Mouse (Mus musculus): ENCODE results near the gene Hist2h4. TPM values are rescaled to one million over a fixed set of nuclear protein-coding genes. Genes with fewer than 3 reads are reported as not detected.

Hist2h4 gene
- 10 to 100 TPM; 49.6 to 70.8 TPM for total RNA-seq (2023)

DNA sequence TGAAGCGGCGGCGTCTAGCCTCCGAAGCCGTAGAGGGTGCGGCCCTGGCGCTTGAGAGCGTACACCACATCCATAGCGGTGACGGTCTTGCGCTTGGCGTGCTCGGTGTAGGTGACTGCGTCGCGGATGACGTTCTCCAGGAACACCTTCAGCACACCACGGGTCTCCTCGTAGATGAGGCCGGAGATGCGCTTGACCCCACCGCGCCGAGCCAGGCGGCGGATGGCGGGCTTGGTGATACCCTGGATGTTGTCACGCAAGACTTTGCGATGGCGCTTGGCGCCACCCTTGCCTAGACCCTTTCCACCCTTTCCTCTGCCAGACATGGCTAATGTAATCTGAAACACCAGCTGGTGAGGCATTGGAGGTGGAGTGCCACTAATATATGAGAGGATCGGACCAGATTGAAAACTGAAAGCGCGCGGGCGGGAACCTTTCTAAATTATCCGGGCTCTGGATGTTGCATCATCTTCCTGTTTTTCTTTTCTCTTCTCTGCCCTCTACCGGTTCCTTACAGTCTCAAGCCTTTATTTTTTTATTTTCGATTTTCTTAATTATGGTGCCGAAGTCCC lies at the start of gene Hist2h4:
Gene Hist2h4, minus strand, starts transcription at position 333 of the 572 bp plus-strand sequence.

GRCm38 (mm10) chr3:96293787-96294186 lies 30.7 kb upstream of the Hist2h4 start, which contains the start of gene Fcgr1:
Fcgr1 (minus strand) TSS chr3:96293969.

GRCm38 (mm10) chr3:96269511-96270474 lies 6.7 kb upstream of the Hist2h4 start, which contains the start of gene Hist2h2bb:
Hist2h2bb (plus strand) TSS chr3:96269752.

DNA sequence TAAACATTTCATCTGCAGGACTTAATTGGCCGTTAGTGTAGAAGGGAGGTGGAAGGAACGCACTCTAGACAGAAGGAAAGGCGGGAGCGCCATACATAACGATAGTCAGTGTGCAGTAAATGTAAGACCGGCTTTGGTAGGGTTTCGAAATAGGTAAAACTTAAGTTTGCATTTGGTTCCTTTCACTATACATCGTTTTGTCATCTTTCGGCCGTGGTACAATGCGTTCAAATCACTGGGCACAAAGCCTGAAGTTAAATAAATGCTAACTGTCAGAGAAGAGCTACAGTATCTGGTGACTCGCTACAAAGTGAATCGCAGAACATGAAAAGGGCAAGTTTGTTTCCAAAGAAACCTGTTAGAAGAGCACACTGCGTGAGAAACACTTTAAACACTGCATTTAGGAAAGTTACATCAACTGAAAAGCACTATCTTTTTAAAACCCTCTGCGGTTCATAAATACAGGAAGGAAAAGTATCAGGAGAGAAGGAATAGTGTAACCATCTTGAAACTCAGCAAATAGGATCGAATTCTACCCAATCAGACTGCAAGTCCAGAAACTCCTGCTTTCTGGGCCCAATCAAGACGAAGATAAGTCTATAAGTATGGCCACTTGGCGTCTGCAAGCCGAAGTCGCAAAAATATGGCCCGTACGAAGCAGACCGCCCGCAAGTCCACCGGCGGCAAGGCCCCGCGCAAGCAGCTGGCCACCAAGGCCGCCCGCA lies 5.1 kb upstream of the Hist2h4 start, which contains the start of gene Hist2h3b:
Gene Hist2h3b, plus strand, starts transcription at position 604 of the 725 bp plus-strand sequence.

DNA sequence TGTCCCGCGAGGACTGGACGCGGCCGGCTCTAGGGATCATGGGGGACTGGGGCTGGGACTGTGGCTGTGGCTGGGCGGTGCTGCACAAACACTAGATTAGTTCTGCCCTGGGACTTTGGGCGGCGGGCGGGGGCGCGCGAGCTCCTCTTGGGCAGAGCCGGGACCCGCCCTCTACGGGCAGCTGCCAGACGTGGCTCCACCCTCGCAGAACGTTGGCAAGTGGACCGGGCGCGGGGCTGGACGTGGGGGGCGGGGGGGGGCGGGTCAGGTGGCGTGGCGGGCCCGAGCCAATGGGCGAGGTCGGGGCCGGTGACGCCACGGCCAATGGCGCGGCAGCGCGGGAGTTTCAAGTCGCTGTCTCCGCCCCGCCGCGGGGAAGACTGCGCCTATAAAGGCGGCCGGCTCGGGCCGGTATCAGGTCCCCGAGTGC lies 16.7 kb downstream of the Hist2h4 start, which contains the start of gene Hist2h3c1:
Gene Hist2h3c1, plus strand, starts transcription at position 259 of the 430 bp plus-strand sequence.

GRCm38 (mm10) chr3:96245003-96245886 lies 17.9 kb downstream of the Hist2h4 start, which contains the start of gene Hist2h2aa1:
Hist2h2aa1 (plus strand) TSS chr3:96245497.

DNA sequence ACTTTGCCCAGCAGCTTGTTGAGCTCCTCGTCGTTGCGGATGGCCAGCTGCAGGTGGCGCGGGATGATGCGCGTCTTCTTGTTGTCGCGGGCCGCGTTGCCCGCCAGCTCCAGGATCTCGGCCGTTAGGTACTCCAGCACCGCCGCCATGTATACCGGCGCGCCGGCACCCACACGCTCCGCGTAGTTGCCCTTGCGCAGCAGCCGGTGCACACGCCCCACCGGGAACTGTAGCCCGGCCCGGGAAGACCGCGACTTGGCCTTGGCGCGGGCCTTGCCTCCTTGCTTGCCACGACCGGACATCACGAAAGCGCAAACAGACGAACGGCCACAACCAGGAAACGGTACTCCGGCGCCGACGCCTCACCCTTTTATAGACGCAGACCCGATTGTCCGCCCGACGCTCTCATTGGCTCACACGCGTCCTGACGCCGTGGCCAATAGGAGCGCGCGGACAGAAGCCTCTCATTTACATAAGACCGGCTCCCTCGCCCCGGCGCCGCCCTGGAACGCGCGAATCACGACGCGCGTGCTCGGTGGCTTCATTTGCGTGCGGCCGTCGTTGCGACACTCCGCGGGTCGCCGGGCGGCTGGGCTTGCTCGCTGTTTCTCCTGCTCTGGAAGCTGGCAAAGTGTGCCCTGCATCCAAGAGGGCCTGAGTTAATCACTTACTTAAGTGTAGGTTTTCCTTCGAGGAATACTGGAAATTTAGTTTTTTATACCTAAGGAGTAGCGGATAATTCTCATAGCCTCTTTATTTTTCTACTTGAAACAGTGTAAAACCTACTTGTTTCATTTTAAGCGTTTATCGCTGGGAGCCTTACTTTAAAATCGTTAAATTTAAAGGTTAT lies 22.9 kb downstream of the Hist2h4 start, which contains the start of gene Hist2h2aa2:
Gene Hist2h2aa2, minus strand, starts transcription at position 328 of the 850 bp plus-strand sequence.

GRCm38 (mm10) chr3:96238954-96239793 lies 23.9 kb downstream of the Hist2h4 start, which contains the start of gene Hist2h3c2:
Hist2h3c2 (minus strand) TSS chr3:96239127.

GRCm38 (mm10) chr3:96220765-96221639 lies 42.1 kb downstream of the Hist2h4 start, which contains the start of the genes Hist2h2ac and Hist2h2be:
Hist2h2ac (minus strand) TSS chr3:96220880.
Hist2h2be (plus strand) TSS chr3:96221119.

DNA sequence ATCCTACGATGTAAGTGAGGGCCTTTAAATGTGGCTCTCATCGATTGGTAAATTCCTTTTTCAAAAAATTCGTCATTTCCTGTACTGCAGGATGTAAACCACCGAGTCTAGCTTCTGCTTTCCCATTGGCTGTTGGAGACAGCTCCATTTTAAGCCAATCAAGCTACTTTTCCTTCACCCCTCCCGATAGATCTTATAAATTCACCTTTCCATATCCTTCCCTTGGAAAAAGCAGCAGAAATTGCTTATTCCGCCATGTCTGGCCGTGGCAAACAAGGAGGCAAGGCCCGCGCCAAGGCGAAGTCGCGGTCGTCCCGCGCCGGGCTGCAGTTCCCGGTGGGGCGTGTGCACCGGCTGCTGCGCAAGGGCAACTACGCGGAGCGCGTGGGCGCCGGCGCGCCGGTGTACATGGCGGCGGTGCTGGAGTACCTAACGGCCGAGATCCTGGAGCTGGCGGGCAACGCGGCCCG lies 43.4 kb downstream of the Hist2h4 start, which contains the start of the genes Bola1 and Hist2h2ab:
Gene Bola1, minus strand, starts transcription at position 49 of the 470 bp plus-strand sequence.
Gene Hist2h2ab, plus strand, starts transcription at position 205 of the 470 bp plus-strand sequence.

Other genes starting within 250 kb of the Hist2h4 start
- gene Vps45, start 204.8 kb downstream of the Hist2h4 start, total RNA-seq (2023), result 10 to 100 TPM in 1 of 2 experiments, 1 to 10 TPM in 1; 9.4 to 19.2 TPM
- 10 to 100 TPM; 18.1 to 27.4 TPM for gene Otud7b, start 158.8 kb downstream of the Hist2h4 start, total RNA-seq (2023)
- gene Mtmr11, start 101.3 kb downstream of the Hist2h4 start, total RNA-seq (2023), result 1 to 10 TPM; 3.1 to 3.6 TPM
- 10 to 100 TPM; 80.9 to 82.9 TPM for gene Sf3b4, start 91.0 kb downstream of the Hist2h4 start, total RNA-seq (2023)
- 1 to 10 TPM; 4.0 to 6.6 TPM for gene Sv2a, start 82.2 kb downstream of the Hist2h4 start, total RNA-seq (2023)
- gene Bola1, start 43.6 kb downstream of the Hist2h4 start, total RNA-seq (2023), result 1 to 10 TPM; 7.1 to 8.5 TPM
- gene Hist2h2ab, start 43.4 kb downstream of the Hist2h4 start, total RNA-seq (2023), result 1 to 10 TPM; 3.0 to 5.2 TPM
- 10 to 100 TPM; 68.9 to 78.6 TPM for gene Hist2h2ac, start 42.4 kb downstream of the Hist2h4 start, total RNA-seq (2023)
- 1 to 10 TPM; 3.0 to 3.7 TPM for gene Hist2h2be, start 42.2 kb downstream of the Hist2h4 start, total RNA-seq (2023)
- 10 to 100 TPM in 1 of 2 experiments, 1 to 10 TPM in 1; 4.5 to 37.9 TPM for gene Hist2h3c2, start 24.2 kb downstream of the Hist2h4 start, total RNA-seq (2023)
- 100 to 1,000 TPM; 364 to 479 TPM for gene Hist2h2aa2, start 23.0 kb downstream of the Hist2h4 start, total RNA-seq (2023)
- gene Hist2h2aa1, start 17.8 kb downstream of the Hist2h4 start, total RNA-seq (2023), result 1 to 10 TPM in 1 of 2 experiments, not detected in 1; 5.6 TPM
- not detected for gene Hist2h3c1, start 16.6 kb downstream of the Hist2h4 start, total RNA-seq (2023)
- 100 to 1,000 TPM in 1 of 2 experiments, 10 to 100 TPM in 1; 86.0 to 219 TPM for gene Hist2h3b, start 5.3 kb upstream of the Hist2h4 start, total RNA-seq (2023)
- 100 to 1,000 TPM; 184 to 294 TPM for gene Hist2h2bb, start 6.4 kb upstream of the Hist2h4 start, total RNA-seq (2023)
- not detected for gene Fcgr1, start 30.7 kb upstream of the Hist2h4 start, total RNA-seq (2023)
- not detected for gene BC107364, start 189.0 kb upstream of the Hist2h4 start, total RNA-seq (2023)